Mouse (Mus musculus) layer of hippocampus, adult 6 months (tissue): Measurements from ENCODE around the gene Arl6ip1. TPM values are rescaled to one million over a fixed set of nuclear protein-coding genes. Genes with fewer than 3 reads are reported as not detected.

Experiments used
- long read RNA-seq, 2 experiments: library from polyadenylated mRNA; unstranded; transcript quantifications; one replicate each; pipeline ENCODE4 v2.0.0; 2019 to 2020
- polyA plus RNA-seq: library from polyadenylated mRNA; unstranded; fragments of <200 nt; fragmentation: Nextera tagmentation; gene quantifications from 2 replicates; pipeline ENCODE4 v1.2.3, GENCODE M21; 2021

The Arl6ip1 gene
- 289 and 542 TPM in 2 replicates for polyA plus RNA-seq
- long read RNA-seq, experiment 1, transcript Arl6ip1-201 (6 exons, 2,171 nt): major isoform, 450 of 554 reads
- long read RNA-seq, experiment 1, partial matches to known transcripts: 28 of 554 reads
- long read RNA-seq, experiment 1, other reads (novel, unspliced or antisense): 74 of 554 reads
- long read RNA-seq, experiment 2, transcript Arl6ip1-201 (6 exons, 2,171 nt): major isoform, 2,180 of 2,266 reads
- long read RNA-seq, experiment 2, partial matches to known transcripts: 24 of 2,266 reads
- long read RNA-seq, experiment 2, other reads (novel, unspliced or antisense): 59 of 2,266 reads

GRCm38 (mm10) chr7:118129430-118130041 lies at the start of gene Arl6ip1:
Gene Arl6ip1 (minus strand): TSS chr7:118129662.

DNA sequence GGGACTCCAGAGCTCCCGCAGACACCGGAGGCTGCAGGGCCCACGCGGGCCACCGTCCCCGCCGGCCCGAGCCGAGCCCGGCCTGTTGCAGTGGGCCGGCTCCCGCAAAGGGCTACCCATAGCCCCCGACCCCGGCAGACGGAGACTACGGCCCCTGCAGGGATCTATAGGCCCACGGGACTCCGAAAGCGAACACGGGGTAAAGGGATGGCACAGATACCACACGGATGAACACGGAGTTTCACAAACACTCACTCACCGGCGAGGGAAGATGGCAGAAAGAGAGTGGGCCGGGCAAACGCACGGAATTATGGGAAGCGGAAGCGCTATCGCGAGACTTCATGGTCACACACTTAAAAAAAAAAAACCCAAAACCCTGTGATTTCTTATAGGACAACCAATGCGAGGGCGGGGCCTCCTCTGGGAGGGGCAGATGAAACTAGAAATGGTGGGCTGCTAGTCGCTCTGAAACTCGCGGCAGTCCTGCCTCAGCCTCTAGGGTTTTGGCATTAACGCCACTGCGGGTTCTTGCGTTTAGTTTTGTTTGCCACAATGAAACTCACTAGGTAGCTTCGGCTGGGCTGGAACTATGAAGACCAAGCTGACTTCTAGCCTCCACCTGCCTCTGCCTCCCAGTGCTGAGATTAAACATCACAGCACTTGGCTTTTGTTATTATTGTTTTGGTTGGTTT lies 13.4 kb downstream of the Arl6ip1 start, which contains the start of gene Rps15a:
Gene Rps15a (minus strand): TSS at position 312 of the 692 bp plus-strand sequence.

Other genes with a start within 250 kb of the Arl6ip1 start
- gene Rps15a, start 13.5 kb downstream of the Arl6ip1 start, polyA plus RNA-seq: 1,634 and 1,856 TPM in 2 replicates
- gene Smg1, start 114.0 kb upstream of the Arl6ip1 start, polyA plus RNA-seq: 6.8 and 7.7 TPM in 2 replicates